Mouse (Mus musculus) hindbrain, embryonic 16.5 days (tissue): ENCODE data around the gene Clint1. TPM values are rescaled to one million over a fixed set of nuclear protein-coding genes. Genes with fewer than 3 reads are reported as not detected.

Source experiments
- ATAC-seq: fragments of 200-750 bp; cut with Nextera tagmentation; 2 replicates; pipeline ENCODE4 v1.8.0; 2017; ENCODE audit warnings: moderate TSS enrichment, moderate library complexity
- H3K27ac ChIP-seq: fragments of 300-500 bp; sonication (generic); 2 replicates; pipeline ENCODE4 v1.5.1; 2014; ENCODE audit warnings: low read depth, mild to moderate bottlenecking, control low read depth, low read length, moderate library complexity
- H3K27me3 ChIP-seq: fragments of 300-500 bp; sonication (generic); replicated peaks from 2 replicates; pipeline ENCODE4 v1.6.1; 2014; ENCODE audit warnings: low read length; ENCODE audit not compliant: control insufficient read depth, insufficient read depth
- H3K36me3 ChIP-seq: fragments of 300-500 bp; sonication (generic); 2 replicates; pipeline ENCODE4 v1.6.1; 2014; ENCODE audit warnings: mild to moderate bottlenecking, low read length, moderate library complexity, mixed read lengths; ENCODE audit not compliant: control insufficient read depth, insufficient read depth
- H3K4me1 ChIP-seq: fragments of 300-500 bp; sonication (generic); 2 replicates; pipeline ENCODE4 v1.6.1; 2014; ENCODE audit warnings: low read depth, low read length; ENCODE audit not compliant: control insufficient read depth, insufficient read depth
- H3K4me2 ChIP-seq: fragments of 300-500 bp; sonication (generic); 2 replicates; pipeline ENCODE4 v1.6.1; 2014; ENCODE audit warnings: mild to moderate bottlenecking, low read length, control low read depth, moderate library complexity
- H3K4me3 ChIP-seq: fragments of 300-500 bp; sonication (generic); 2 replicates; pipeline ENCODE4 v1.5.1; 2014; ENCODE audit warnings: mild to moderate bottlenecking, low read length, control low read depth, moderate library complexity
- H3K9ac ChIP-seq: fragments of 300-500 bp; sonication (generic); 2 replicates; pipeline ENCODE4 v1.6.1; 2014; ENCODE audit warnings: low read depth, mild to moderate bottlenecking, control low read depth, low read length, moderate library complexity
- H3K9me3 ChIP-seq: fragments of 300-500 bp; sonication (generic); 2 replicates; pipeline ENCODE4 v1.6.1; 2014; ENCODE audit warnings: mild to moderate bottlenecking, low read length, moderate library complexity; ENCODE audit not compliant: control insufficient read depth
- WGBS: fragments of 180-500 bp; shearing (Covaris S2); extraction: QIAGEN DNeasy Blood & Tissue Kit; methylation state at CpG from one replicate; pipeline ENCODE4 v1.1.7; 2014; 5-methylcytosine and 5-hydroxymethylcytosine counted together
- polyA plus RNA-seq: library from polyadenylated mRNA; unstranded; fragments of >200 nt; fragmentation: Nextera tagmentation; extraction: Ambion mirVana; gene quantifications from 2 replicates; pipeline ENCODE4 v1.2.1, GENCODE M21; 2015

The Clint1 gene
- polyA plus RNA-seq, 1 experiment from 2014 or later, result 39.4 TPM

DNA sequence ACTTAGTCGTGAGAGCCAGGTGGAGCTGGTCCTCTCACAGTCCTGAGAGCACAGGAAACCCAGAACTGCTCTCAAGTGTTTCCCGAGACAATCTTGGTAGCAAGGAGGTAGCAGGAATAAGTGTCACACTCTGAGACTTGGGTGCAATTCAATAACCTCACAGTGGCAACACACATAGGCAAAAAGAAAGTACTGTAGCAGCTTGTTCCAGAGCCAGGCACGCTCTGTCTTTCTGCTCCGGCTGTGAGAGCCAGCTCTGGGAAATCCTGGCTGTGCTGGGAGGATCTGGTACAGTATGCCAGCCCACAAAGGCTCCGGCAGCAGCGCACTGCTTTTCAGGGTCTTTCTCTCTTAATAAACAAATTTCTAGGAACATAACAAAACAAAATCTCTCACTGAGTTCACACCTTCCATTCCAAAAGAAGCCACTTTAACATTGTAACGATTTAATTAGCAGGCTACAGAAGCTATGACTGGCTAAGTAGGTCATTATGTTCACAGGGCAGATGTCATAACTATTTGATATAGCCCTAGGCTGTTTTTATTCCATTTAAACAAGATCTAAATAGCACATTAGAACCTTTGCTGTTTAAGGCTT is 91.4 kb downstream of the Clint1 start:
- Histone ChIP-seq H3K27ac (no peak overlapping the region), H3K36me3 (no peaks in the 10 kb centered on the region), H3K4me3 (peak overlapping the region; percentile 55), H3K4me1 (peaks cover 11% of the 10 kb centered on the region), H3K4me2 (peak overlapping the region; percentile 69), H3K9ac (peak overlapping the region; percentile 85), H3K9me3 (no peaks in the 10 kb centered on the region), H3K27me3 (no peaks in the 10 kb centered on the region)
- no peak for ATAC-seq
- 35% methylated on average over 7 of the region's 7 CpGs for WGBS

DNA sequence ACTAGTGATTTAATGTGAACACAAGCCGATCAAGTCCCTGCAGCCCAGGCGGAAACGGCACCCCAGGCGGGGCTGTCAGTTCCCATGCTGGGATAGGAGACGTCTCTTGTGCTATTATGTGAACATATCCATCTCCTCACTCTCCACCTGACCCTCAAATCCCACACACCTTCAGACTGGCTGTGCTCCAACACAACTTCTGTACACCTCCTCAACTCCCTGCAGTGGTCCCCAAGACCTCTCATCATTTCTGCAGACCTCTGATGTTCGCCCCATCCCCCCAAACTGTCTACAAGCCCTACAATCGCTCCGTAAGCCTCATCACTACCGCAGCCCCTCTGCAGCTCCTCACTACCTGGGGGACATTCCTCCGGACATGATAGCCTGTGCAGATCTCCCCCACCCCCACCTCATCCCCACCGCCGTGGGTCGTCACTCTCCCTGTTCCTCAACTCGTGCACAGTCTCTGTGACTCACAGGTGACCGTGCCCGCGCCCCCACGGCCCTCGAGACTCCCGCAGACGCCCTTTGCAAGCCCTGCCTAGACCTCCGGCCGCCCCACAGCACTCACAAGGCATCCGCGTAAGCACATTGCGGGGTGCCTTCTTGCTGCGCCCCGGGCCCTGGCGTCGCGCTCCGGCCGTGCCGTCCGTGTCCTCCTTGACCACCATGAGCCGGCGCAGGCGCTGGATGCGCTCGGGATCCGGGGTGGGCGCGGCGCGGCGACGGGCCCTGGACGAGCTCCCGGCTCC is 92.2 kb downstream of the Clint1 start:
- Histone ChIP-seq H3K4me2 (peak overlapping the region; percentile 69), H3K27me3 (no peaks in the 10 kb centered on the region), H3K4me3 (peak overlapping the region; percentile 55), H3K9ac (peak overlapping the region; percentile 85), H3K27ac (peak overlapping the region; percentile 61), H3K9me3 (no peaks in the 10 kb centered on the region), H3K4me1 (peaks cover 11% of the 10 kb centered on the region), H3K36me3 (no peaks in the 10 kb centered on the region)
- WGBS, result under 1% methylated on average over 41 of the region's 49 CpGs
- peak; percentile 60 for ATAC-seq

DNA sequence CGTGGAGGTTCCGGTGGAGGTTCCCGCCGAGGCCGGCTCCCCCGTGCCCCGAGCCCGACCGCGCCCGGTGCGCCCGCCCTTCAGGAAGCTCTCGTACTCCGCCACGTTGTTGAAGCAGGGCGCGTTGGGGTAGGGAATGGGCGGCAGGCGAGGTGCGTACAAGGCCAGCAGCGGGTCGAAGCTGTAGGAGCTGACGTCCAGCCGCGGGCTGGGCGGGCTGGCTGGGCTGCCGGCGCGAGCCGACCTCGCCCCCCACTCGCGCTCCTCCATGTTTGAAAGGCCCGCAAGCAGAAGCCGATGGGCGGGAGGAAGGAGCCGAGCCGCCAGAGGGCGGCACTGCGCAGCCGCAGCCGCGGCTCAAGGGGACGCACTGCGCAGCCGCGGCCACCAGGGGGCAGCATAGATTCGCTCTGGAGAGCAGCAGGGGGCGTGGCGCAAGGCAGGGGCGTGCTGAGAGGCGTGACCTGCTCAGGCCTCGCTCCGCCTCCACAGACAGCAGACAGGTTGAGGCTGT is 92.8 kb downstream of the Clint1 start, which contains the start of gene Lsm11:
Lsm11 (minus strand) TSS at position 293 of the 514 bp plus-strand sequence.
- Histone ChIP-seq H3K4me1 (peaks cover 11% of the 10 kb centered on the region), H3K4me3 (peak within 1 kb of the TSS; percentile 55), H3K36me3 (0 out of 2 replicates have a peak, but pooled peaks cover under 1% of the 10 kb centered on the region), H3K27me3 (no peaks in the 10 kb centered on the region), H3K9me3 (no peaks in the 10 kb centered on the region), H3K27ac (peak within 1 kb of the TSS; percentile 61), H3K4me2 (peak within 1 kb of the TSS; percentile 69), H3K9ac (peak within 1 kb of the TSS; percentile 85)
- ATAC-seq, result peak; percentile 88
- WGBS, result 2% methylated on average over 48 of the region's 55 CpGs

DNA sequence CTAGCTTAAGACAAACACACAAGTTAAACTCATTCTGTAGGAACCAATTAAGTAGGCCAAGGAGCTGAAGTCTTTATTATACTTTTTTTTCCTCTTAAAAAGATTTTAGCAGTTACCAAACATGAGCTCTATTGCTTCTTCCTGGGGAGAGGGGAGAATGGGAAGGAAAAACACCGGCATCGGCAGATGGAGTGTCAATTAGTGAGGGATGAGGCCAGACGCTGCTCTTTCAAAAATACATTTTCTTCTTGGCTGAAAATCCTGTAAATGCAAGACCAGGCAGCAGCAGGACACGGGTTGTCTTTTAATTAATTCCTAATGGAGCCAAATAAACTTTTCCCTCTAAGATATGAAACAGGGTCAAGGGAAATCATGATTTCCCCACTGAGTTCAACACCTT is 94.9 kb downstream of the Clint1 start:
- Histone ChIP-seq H3K36me3 (peaks cover 6% of the 10 kb centered on the region; the same call in 1 of the 2 replicates), H3K9me3 (no peaks in the 10 kb centered on the region), H3K4me2 (no peak overlapping the region), H3K27ac (no peak overlapping the region), H3K27me3 (no peaks in the 10 kb centered on the region), H3K9ac (no peak overlapping the region), H3K4me3 (no peak overlapping the region), H3K4me1 (peaks cover 11% of the 10 kb centered on the region)
- no peak for ATAC-seq
- WGBS, result 77% methylated on average over 4 of the region's 4 CpGs

DNA sequence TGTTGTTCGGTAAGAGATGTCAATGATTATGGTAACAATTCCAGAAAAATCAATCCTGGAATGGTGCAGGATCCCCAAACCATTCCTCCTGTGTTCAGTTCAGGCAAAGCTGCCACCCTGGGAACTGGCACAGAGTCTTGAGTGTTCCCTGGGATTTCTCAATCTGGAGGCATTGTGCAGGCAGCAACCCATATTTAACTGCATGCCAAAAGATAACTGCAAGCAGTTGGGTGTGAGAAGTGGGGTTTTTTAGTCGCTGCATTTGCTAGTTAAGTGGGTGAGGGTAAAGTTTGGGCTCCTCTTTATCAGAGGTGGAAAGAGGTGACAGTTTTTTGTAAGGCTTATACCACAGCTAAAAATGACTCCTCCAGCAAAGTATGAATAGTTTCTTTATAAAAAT is 95.6 kb downstream of the Clint1 start:
- Histone ChIP-seq H3K9ac (no peak overlapping the region), H3K9me3 (no peaks in the 10 kb centered on the region), H3K4me2 (no peak overlapping the region), H3K4me1 (peaks cover 8% of the 10 kb centered on the region), H3K4me3 (no peak overlapping the region), H3K27ac (no peak overlapping the region), H3K36me3 (peaks cover 6% of the 10 kb centered on the region; the same call in 1 of the 2 replicates), H3K27me3 (no peaks in the 10 kb centered on the region)
- WGBS, result 87% methylated on average over 2 of the region's 2 CpGs
- ATAC-seq, result no peak

DNA sequence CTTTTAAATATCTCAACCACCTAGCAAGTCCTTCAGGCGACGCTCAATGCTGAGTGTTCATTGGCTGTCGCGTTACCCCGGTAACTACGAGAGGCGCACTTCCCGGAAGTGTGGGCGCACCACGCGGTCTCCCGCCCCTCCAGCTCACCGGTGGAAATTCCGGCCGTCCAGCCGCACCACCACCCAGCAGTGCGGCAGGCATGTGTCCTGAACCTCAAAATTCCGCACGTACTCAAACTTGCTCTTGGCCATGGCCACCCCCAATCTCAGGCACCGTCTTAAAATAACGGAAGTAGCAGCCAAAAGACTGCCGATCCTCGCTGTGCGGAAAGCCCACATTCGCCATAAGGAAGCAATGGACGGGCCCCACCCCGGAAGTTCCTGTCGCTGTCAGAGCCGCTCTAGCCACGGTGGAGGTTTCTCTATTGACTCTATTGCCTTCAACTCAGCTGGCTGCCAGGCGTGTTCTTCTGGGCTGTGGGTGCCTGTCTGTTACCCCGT is 103.3 kb downstream of the Clint1 start, which contains the start of gene Thg1l:
Thg1l (minus strand) TSS at position 368 of the 501 bp plus-strand sequence.
- no peaks in the 10 kb centered on the region for H3K27me3 ChIP-seq
- H3K4me3 ChIP-seq, result peak within 1 kb of the TSS; percentile 72
- peaks cover 4% of the 10 kb centered on the region; the same call in 1 of the 2 replicates for H3K36me3 ChIP-seq
- H3K9ac ChIP-seq, result peak within 1 kb of the TSS; percentile 74
- peaks cover 3% of the 10 kb centered on the region; the same call in 1 of the 2 replicates for H3K4me1 ChIP-seq
- peak within 1 kb of the TSS; percentile 81; the same call in 1 of the 2 replicates for H3K27ac ChIP-seq
- H3K4me2 ChIP-seq, result peak within 1 kb of the TSS; percentile 60
- no peaks in the 10 kb centered on the region for H3K9me3 ChIP-seq
- under 1% methylated on average over 32 of the region's 32 CpGs for WGBS
- ATAC-seq, result peak; percentile 99

DNA sequence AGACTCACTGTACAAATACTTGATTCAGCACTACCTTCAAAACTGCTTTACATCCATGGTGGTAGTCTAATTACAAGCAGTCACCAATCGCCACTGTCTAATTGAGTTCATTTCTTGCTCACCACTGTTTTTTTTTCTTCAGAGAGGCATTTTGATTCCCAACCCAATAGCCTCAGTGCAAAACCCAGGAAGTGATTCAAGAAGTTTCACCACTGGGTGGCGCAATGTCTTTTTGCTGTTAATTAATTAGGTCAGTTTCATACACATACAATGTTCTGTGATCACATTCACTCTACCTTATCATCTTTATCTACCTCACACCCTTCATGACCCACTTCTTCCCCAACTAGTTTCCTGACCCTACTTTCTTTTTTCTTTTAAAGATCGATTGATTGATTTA is 107.7 kb downstream of the Clint1 start:
- no peak overlapping the region for H3K4me2 ChIP-seq
- 74% methylated on average over 3 of the region's 3 CpGs for WGBS
- ATAC-seq, result no peak
- H3K27me3 ChIP-seq, result no peaks in the 10 kb centered on the region
- H3K4me3 ChIP-seq, result no peak overlapping the region
- peaks cover 2% of the 10 kb centered on the region; the same call in 1 of the 2 replicates for H3K4me1 ChIP-seq
- no peak overlapping the region for H3K27ac ChIP-seq
- no peaks in the 10 kb centered on the region for H3K36me3 ChIP-seq
- no peaks in the 10 kb centered on the region for H3K9me3 ChIP-seq
- H3K9ac ChIP-seq, result no peak overlapping the region

DNA sequence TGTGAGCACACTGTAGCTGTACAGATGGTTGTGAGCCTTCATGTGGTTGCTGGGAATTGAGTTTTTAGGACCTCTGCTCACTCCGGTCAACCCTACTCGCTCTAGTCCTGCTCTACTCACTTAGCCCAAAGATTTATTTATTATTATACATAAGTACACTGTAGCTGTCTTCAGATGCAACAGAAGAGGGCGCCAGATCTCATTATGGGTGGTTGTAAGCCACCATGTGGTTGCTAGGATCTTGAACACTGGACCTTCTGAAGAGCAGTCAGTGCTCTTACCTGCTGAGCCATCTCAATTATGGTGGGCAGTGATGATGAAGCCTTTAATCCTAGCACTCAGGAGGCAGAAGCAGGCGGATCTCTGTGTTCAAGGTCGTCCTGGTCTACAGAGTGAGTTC is 108.2 kb downstream of the Clint1 start:
- Histone ChIP-seq H3K9ac (no peak overlapping the region), H3K4me3 (no peak overlapping the region), H3K27ac (no peak overlapping the region), H3K9me3 (no peaks in the 10 kb centered on the region), H3K36me3 (no peaks in the 10 kb centered on the region), H3K4me1 (no peaks in the 10 kb centered on the region), H3K4me2 (no peak overlapping the region), H3K27me3 (no peaks in the 10 kb centered on the region)
- 86% methylated on average over 5 of the region's 5 CpGs for WGBS
- no peak for ATAC-seq
